Mouse (Mus musculus) forebrain, embryonic 13.5 days (tissue): ENCODE results near the gene Mllt1. TPM values are rescaled to one million over a fixed set of nuclear protein-coding genes. Genes with fewer than 3 reads are reported as not detected.
"Not testable (repeated sequence)": the region's sequence is repeated elsewhere in the genome, so short reads cannot be mapped to it uniquely, and the experiment has no call there.

ENCODE experiments used
- ATAC-seq: fragments of 200-750 bp; cut with Nextera tagmentation; 2 replicates; pipeline ENCODE4 v1.8.0; 2017
- H3K27ac ChIP-seq: fragments of 300-500 bp; sonication (generic); 2 replicates; pipeline ENCODE4 v1.5.1; 2015; ENCODE audit warnings: inconsistent platforms, mild to moderate bottlenecking, moderate library complexity
- H3K27me3 ChIP-seq: fragments of 300-500 bp; sonication (generic); 2 replicates; pipeline ENCODE4 v1.6.1; 2015; ENCODE audit warnings: mild to moderate bottlenecking, inconsistent platforms
- H3K36me3 ChIP-seq: fragments of 300-500 bp; sonication (generic); 2 replicates; pipeline ENCODE4 v1.6.1; 2015; ENCODE audit warnings: mild to moderate bottlenecking, inconsistent platforms; ENCODE audit not compliant: poor library complexity, severe bottlenecking
- H3K4me1 ChIP-seq: fragments of 300-500 bp; sonication (generic); 2 replicates; pipeline ENCODE4 v1.6.1; 2015; ENCODE audit warnings: inconsistent platforms
- H3K4me2 ChIP-seq: fragments of 300-500 bp; sonication (generic); 2 replicates; pipeline ENCODE4 v1.6.1; 2015; ENCODE audit warnings: inconsistent platforms, mild to moderate bottlenecking, moderate library complexity
- H3K4me3 ChIP-seq: fragments of 300-500 bp; sonication (generic); 2 replicates; pipeline ENCODE4 v1.5.1; 2015; ENCODE audit warnings: mild to moderate bottlenecking, inconsistent platforms
- H3K9ac ChIP-seq: fragments of 300-500 bp; sonication (generic); 2 replicates; pipeline ENCODE4 v1.6.1; 2015; ENCODE audit warnings: mild to moderate bottlenecking, inconsistent platforms
- H3K9me3 ChIP-seq: fragments of 300-500 bp; sonication (generic); replicated peaks from 2 replicates; pipeline ENCODE4 v1.6.1; 2016; ENCODE audit warnings: inconsistent platforms
- WGBS: fragments of 180-500 bp; shearing (Covaris S2); methylation state at CpG from one replicate; pipeline ENCODE4 v1.1.7; 2015; 5-methylcytosine and 5-hydroxymethylcytosine counted together
- polyA plus RNA-seq: library from polyadenylated mRNA; unstranded; fragments of >200 nt; fragmentation: Nextera tagmentation; extraction: Ambion mirVana; gene quantifications from 2 replicates; pipeline ENCODE4 v1.2.1, GENCODE M21; 2015

Gene Mllt1
- polyA plus RNA-seq, 1 experiment from 2014 or later, result 69.5 TPM

DNA sequence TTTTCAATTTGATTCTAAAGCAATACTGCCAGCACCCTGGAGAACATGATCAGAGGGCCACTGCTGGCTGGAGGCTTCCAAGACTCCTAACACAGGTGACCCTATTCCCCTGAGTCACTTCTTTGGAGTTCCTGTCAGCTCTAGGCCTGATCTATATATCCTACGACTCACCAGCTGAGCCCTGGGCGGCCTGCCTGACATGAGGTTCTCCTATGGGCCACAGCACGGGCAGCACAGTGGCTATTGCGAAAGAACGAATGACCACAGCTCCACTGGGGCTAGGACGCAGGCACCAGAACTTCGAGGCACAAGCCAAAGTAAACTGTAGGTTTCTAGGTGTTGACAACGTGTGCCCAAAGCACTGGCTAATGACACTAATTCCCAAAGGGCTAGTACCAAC, 5.2 kb downstream of the Mllt1 start:
- Histone ChIP-seq H3K4me2 (no peak overlapping the region), H3K9me3 (no peaks in the 10 kb centered on the region), H3K36me3 (peaks cover 20% of the 10 kb centered on the region), H3K27me3 (no peaks in the 10 kb centered on the region), H3K4me3 (no peak overlapping the region), H3K4me1 (peaks cover 36% of the 10 kb centered on the region), H3K27ac (no peak overlapping the region), H3K9ac (no peak overlapping the region)
- no peak for ATAC-seq
- WGBS, result 94% methylated on average over 8 of the region's 8 CpGs

DNA sequence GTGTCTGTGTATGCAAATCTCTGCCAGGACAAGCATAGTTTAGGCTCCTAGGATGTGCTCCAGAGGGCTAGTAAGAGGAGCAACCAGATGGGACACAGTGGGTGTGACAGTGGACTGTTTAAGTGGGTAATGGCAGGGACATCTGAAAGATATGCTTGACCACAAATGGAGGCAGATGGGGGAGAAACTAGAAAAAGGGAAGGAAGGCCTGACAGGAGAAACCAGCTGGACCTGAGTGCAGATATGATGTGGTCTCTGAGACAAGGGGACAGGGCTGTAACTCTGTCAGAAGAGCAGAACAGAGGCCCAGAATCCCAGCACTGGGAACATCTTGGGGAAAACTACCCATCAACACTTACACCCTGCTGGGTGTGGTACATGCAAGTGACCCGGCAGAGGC, 5.7 kb downstream of the Mllt1 start:
- no peak overlapping the region for H3K4me3 ChIP-seq
- peaks cover 34% of the 10 kb centered on the region for H3K4me1 ChIP-seq
- no peak for ATAC-seq
- 90% methylated on average over 1 of the region's 1 CpGs for WGBS
- H3K9me3 ChIP-seq, result no peaks in the 10 kb centered on the region
- no peak overlapping the region for H3K27ac ChIP-seq
- no peak overlapping the region for H3K4me2 ChIP-seq
- H3K9ac ChIP-seq, result no peak overlapping the region
- H3K36me3 ChIP-seq, result peaks cover 25% of the 10 kb centered on the region
- H3K27me3 ChIP-seq, result no peaks in the 10 kb centered on the region

DNA sequence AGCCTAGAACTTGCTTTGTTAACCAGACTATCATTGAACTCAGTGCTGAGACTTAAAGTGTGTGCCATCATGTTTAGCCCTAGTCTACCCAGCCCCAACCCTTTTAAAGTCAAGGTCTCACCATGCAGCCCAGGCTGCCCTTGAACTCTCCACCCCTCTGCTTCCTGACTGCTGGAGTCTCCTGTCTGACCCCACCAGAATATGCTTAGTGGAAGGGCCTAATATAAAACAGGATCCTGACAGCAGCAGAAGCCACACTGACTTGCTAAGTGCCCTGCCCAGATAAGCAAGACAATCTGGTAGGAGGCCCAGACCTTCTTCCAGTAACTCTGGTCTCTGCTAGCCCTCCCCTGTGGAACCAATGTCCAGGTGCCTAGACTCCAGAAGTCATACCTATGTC, 6.1 kb downstream of the Mllt1 start:
- H3K9me3 ChIP-seq, result no peaks in the 10 kb centered on the region

DNA sequence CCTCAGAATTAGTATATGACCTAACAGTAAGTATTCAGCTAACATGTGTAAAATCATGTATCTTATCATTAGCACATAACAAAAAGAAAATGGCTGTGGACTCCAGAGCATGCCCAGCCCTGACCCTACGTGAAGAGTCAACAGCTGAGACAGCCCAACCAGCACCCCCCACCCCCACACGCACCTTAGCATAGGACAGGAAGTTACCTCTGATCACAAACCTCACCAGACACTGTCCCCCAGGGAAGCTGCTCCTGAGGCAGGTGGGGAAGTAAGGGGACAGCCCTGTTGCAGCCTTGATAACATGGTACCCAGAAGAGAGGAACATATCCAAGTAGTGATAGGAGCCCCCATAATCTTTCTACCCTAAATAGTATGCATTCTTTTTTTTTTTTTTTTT, 9.2 kb downstream of the Mllt1 start:
- peaks cover 3% of the 10 kb centered on the region for H3K4me1 ChIP-seq
- no peak overlapping the region for H3K9ac ChIP-seq
- no peaks in the 10 kb centered on the region for H3K9me3 ChIP-seq
- H3K27me3 ChIP-seq, result no peaks in the 10 kb centered on the region
- H3K4me2 ChIP-seq, result no peak overlapping the region
- peaks cover 52% of the 10 kb centered on the region for H3K36me3 ChIP-seq
- no peak overlapping the region for H3K27ac ChIP-seq
- ATAC-seq, result no peak
- 92% methylated on average over 2 of the region's 2 CpGs for WGBS
- H3K4me3 ChIP-seq, result no peak overlapping the region

More for the DNA sequence above, 6.1 kb downstream of the Mllt1 start:
- Histone ChIP-seq H3K4me3 (no peak overlapping the region), H3K36me3 (peaks cover 29% of the 10 kb centered on the region), H3K4me2 (no peak overlapping the region), H3K4me1 (peaks cover 30% of the 10 kb centered on the region), H3K9ac (no peak overlapping the region), H3K27me3 (no peaks in the 10 kb centered on the region), H3K27ac (no peak overlapping the region)
- no peak for ATAC-seq

DNA sequence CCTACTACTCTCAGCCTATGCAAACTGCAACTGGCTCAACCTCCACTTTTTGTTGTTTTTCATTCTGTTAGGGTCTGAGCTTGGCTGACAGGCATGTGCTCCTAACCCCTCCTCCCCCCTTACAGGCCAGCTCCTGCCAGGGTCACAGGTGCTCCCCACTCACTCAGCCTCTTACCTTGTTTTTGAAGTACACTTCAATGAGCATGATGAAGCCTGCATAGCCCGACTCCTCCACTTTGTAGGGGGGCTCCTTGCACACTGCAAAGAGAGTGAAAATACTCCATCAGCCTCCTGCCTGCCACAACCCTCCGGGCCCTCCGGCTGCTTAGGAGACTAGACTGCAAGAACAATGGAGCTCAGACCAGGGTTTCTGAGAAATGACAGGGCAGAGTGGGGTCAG, 15.5 kb downstream of the Mllt1 start:
- no peak overlapping the region for H3K4me3 ChIP-seq
- H3K4me2 ChIP-seq, result no peak overlapping the region
- no peak overlapping the region for H3K27ac ChIP-seq
- no peak overlapping the region for H3K9ac ChIP-seq
- no peaks in the 10 kb centered on the region for H3K9me3 ChIP-seq
- WGBS, result 85% methylated on average over 3 of the region's 3 CpGs
- no peaks in the 10 kb centered on the region for H3K4me1 ChIP-seq
- ATAC-seq, result no peak
- H3K27me3 ChIP-seq, result no peaks in the 10 kb centered on the region
- H3K36me3 ChIP-seq, result peaks cover 89% of the 10 kb centered on the region

DNA sequence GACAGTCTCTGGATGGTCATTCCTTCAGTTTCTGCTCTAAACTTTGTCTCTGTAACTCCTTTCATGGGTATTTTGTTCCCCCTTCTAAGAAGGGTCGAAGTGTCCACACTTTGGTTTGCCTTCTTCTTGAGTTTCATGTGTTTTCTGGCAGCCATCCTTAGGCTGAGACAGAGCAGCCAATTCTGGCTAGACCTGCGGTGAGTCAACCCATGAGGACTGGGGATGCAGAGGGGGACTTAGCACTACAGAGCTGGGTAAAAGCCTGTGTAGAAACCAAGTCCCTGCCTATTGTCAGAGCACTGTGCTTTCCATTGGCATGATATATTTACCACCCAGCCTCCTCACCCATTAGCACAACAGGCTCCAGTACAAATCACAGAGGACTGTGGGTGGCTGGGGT, 18.0 kb downstream of the Mllt1 start:
- Histone ChIP-seq H3K27ac (no peak overlapping the region), H3K4me2 (no peak overlapping the region), H3K9ac (no peak overlapping the region), H3K36me3 (peaks cover 96% of the 10 kb centered on the region), H3K9me3 (no peaks in the 10 kb centered on the region), H3K4me3 (no peak overlapping the region), H3K27me3 (no peaks in the 10 kb centered on the region), H3K4me1 (no peaks in the 10 kb centered on the region)
- 88% methylated on average over 2 of the region's 2 CpGs for WGBS
- no peak for ATAC-seq

DNA sequence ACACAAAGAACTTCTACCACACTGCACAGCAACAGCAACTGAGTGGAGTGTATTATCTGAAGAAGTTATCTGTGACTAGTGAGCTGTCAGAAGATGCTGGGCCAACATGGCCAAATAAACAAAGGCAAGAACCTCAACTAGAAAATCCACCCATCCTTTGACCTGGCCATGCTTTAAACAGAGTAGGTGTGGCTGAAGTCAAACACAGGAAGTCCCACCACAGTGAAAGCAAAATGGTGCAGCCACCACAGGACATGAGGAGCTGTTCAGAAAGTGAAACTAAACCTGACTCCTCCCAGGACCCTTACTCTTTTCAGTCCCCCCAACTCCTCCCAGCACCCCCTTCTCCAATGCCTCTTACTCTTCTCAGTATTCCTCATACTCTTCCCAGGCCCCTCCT, 21.8 kb downstream of the Mllt1 start:
- peaks cover 95% of the 10 kb centered on the region for H3K36me3 ChIP-seq
- no peaks in the 10 kb centered on the region for H3K9me3 ChIP-seq
- no peaks in the 10 kb centered on the region for H3K27me3 ChIP-seq
- no peak overlapping the region for H3K4me3 ChIP-seq
- no peaks in the 10 kb centered on the region for H3K4me1 ChIP-seq
- H3K9ac ChIP-seq, result no peak overlapping the region
- H3K27ac ChIP-seq, result no peak overlapping the region
- no peak for ATAC-seq
- no peak overlapping the region for H3K4me2 ChIP-seq

DNA sequence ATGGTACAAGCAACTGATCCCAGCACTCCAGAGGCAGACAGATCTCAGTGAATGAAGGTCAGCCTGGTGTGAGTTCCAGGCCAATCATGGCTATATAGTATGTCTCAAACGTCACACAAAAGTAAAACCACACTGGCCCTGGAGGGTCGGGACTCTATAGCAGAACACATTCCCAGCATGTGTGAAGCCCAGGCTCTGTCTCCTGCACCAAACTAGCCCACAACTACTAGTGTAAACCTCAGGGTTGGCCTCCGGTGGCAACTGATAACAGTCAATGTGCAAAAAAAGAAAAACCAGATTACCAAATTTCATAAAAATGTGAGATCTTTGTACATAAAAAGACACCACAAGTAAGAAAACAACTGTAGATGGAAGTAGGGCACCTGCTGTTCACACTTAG, 22.2 kb downstream of the Mllt1 start:
- H3K9ac ChIP-seq, result no peak overlapping the region
- H3K4me3 ChIP-seq, result no peak overlapping the region
- H3K36me3 ChIP-seq, result peaks cover 95% of the 10 kb centered on the region
- no peaks in the 10 kb centered on the region for H3K4me1 ChIP-seq
- WGBS, result 91% methylated on average over 3 of the region's 3 CpGs
- no peak for ATAC-seq
- no peaks in the 10 kb centered on the region for H3K9me3 ChIP-seq
- H3K27me3 ChIP-seq, result no peaks in the 10 kb centered on the region
- no peak overlapping the region for H3K27ac ChIP-seq
- H3K4me2 ChIP-seq, result no peak overlapping the region

DNA sequence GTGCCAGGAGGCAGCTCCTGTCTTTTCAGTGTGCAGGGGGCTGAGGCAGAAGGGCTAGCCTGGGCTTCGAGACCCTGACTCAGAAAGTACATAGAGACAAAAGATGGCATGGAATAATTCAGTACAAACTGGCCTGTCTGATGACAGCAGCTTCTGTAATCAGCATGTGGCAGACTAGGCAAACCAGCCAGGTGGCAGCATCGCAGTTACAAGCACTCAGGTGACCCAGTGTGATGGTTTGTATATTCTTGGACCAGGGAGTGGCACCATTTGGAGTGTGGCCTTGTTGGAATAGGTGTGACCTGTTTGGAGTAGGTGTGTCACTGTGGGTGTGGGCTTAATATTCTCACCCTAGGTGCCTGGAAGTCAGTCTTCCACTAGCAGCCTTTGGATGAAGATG, 25.5 kb downstream of the Mllt1 start:
- H3K4me1 ChIP-seq, H3K9me3 ChIP-seq, H3K27me3 ChIP-seq, H3K4me3 ChIP-seq, H3K27ac ChIP-seq, H3K4me2 ChIP-seq, ATAC-seq, H3K9ac ChIP-seq: not testable (repeated sequence)
- H3K36me3 ChIP-seq, result peaks cover 95% of the 10 kb centered on the region
- WGBS, result 76% methylated on average over 2 of the region's 2 CpGs

DNA sequence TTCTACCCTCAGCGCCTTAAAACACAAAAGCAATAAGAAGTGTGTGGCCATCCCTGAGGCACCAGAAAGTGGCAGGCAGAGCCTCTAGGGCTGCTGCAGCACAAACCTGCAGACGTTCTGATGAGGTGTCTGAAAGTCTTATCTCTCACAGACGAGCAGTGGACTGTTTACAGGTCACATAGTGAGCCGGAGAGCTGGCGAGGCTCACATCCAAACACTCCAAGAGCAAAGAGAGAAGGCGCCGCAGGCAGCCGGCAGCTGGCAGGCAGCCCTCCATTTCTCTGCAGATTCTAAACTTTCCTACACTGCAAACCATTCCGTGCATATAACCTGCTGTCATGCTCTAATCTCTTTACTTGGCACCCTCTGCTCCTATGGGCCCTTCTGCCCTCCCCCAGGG, 27.3 kb downstream of the Mllt1 start:
- peaks cover 94% of the 10 kb centered on the region for H3K36me3 ChIP-seq

DNA sequence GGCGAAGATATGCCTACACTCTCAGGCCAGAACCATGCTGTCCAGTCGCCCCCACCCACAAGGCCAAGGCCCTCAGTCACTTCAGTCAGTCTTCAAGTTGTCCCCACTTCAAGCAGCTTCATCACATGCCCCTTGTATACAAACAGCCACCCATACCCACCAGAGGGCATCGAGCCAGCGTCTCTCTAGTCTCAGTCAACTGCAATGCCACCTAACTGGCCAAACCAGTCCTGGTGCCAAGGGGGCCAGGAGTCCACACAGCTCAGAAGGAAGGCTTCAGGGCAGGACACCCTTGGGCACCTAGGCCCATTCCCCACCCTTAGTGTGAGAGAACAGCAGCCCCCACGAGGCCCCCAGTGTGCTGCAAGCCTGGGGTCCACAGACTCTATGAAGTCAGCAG, 28.1 kb downstream of the Mllt1 start:
- no peak overlapping the region for H3K9ac ChIP-seq
- 91% methylated on average over 5 of the region's 5 CpGs for WGBS
- no peaks in the 10 kb centered on the region for H3K4me1 ChIP-seq
- H3K36me3 ChIP-seq, result peaks cover 94% of the 10 kb centered on the region
- no peak for ATAC-seq
- H3K4me2 ChIP-seq, result no peak overlapping the region
- no peaks in the 10 kb centered on the region for H3K27me3 ChIP-seq
- no peaks in the 10 kb centered on the region for H3K9me3 ChIP-seq
- H3K4me3 ChIP-seq, result no peak overlapping the region
- H3K27ac ChIP-seq, result no peak overlapping the region

More for the DNA sequence above, 27.3 kb downstream of the Mllt1 start:
- Histone ChIP-seq H3K4me1 (no peaks in the 10 kb centered on the region), H3K27ac (no peak overlapping the region), H3K9me3 (no peaks in the 10 kb centered on the region), H3K27me3 (no peaks in the 10 kb centered on the region), H3K9ac (no peak overlapping the region), H3K4me2 (no peak overlapping the region), H3K4me3 (no peak overlapping the region)
- no peak for ATAC-seq
- WGBS, result 87% methylated on average over 9 of the region's 9 CpGs

DNA sequence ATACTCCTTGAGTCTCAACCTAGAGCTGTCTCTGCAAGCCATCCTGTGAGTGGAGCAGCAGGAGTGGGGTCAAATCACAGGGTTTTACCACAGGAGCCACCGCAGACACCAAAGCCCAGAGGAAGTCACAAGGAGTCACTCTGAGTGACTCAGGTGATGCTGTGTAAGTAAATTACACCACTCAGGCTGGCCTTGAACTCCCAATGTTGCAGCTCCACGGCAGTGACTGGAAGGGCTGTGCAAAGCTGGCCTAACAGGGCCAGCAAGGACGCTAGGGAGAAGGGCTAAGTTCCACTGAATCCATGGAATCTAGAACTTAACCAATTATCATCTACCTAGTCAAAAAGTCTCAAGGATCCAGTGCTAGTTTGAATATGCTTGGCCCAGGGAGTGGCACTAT, 29.0 kb downstream of the Mllt1 start:
- H3K9ac ChIP-seq, result no peak overlapping the region; the same call in 1 of the 2 replicates
- H3K4me1 ChIP-seq, result no peaks in the 10 kb centered on the region
- H3K9me3 ChIP-seq, result no peaks in the 10 kb centered on the region
- H3K36me3 ChIP-seq, result peaks cover 94% of the 10 kb centered on the region
- no peak overlapping the region for H3K4me2 ChIP-seq
- H3K27ac ChIP-seq, result no peak overlapping the region
- ATAC-seq, result no peak
- H3K27me3 ChIP-seq, result no peaks in the 10 kb centered on the region
- no peak overlapping the region for H3K4me3 ChIP-seq
- WGBS, result 94% methylated on average over 3 of the region's 3 CpGs

DNA sequence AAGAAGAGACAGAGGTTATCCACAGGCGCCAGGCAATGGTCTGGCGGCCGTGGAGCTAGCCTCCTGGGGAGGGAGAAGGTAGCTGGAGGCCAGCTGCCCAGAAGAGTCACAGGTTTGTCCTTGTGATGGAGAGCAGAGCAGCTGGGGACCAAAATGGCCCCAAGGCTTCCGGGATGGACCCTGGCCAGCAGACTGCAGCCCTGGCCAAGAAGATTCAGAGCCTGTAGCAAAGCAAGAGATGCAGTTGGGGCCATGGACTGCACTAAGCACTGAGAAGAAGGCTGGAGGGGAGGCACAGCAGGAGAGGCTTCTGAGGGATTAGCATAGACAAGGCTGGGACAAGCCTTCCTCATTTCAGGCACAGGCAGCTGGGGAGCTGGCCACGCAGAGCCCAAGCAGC, 32.5 kb downstream of the Mllt1 start:
- peaks cover 97% of the 10 kb centered on the region for H3K36me3 ChIP-seq
- 85% methylated on average over 5 of the region's 5 CpGs for WGBS
- ATAC-seq, result no peak

More for the DNA sequence above, 32.5 kb downstream of the Mllt1 start:
- H3K9ac ChIP-seq, result no peak overlapping the region
- no peaks in the 10 kb centered on the region for H3K9me3 ChIP-seq
- H3K4me3 ChIP-seq, result no peak overlapping the region
- peaks cover 7% of the 10 kb centered on the region for H3K4me1 ChIP-seq
- no peak overlapping the region for H3K4me2 ChIP-seq
- H3K27ac ChIP-seq, result no peak overlapping the region
- H3K27me3 ChIP-seq, result no peaks in the 10 kb centered on the region
